Mouse (Mus musculus) E14TG2a.4 (cell line): ENCODE results near the gene Oard1.

Experiments used
- CTCF ChIP-seq: conservative IDR thresholded peaks from 2 replicates; pipeline ENCODE4 v1.5.1; 2014; ENCODE audit warnings: low read length
- NANOG ChIP-seq: IDR thresholded peaks from 2 replicates; pipeline ENCODE4 v1.6.1; 2014; ENCODE audit warnings: borderline replicate concordance, low read length, mixed read lengths
- POU5F1 ChIP-seq: IDR thresholded peaks from 2 replicates; pipeline ENCODE4 v1.6.1; 2014; ENCODE audit warnings: low read length, borderline replicate concordance

- no peak for TF ChIP-seq CTCF
- TF ChIP-seq NANOG, result no peak
- no peak for TF ChIP-seq POU5F1
Measured at GRCm38 (mm10) chr17:48436487-48436886, 26.7 kb downstream of the Oard1 start.
